Mouse (Mus musculus) limb, embryonic 14.5 days (tissue): Measurements from ENCODE around the gene Cfap221. TPM values are rescaled to one million over a fixed set of nuclear protein-coding genes. Genes with fewer than 3 reads are reported as not detected.

ENCODE experiments used
- ATAC-seq: fragments of 200-750 bp; cut with Nextera tagmentation; 2 replicates; pipeline ENCODE4 v1.8.0; 2017; ENCODE audit warnings: low read depth, moderate number of reproducible peaks, moderate TSS enrichment; ENCODE audit not compliant: low FRiP score
- DNase-seq: peaks from one replicate; pipeline ENCODE4 v3.0.0-alpha.2; 2015; ENCODE audit warnings: low spot score
- H3K27ac ChIP-seq: fragments of 300-500 bp; sonication (generic); replicated peaks from 2 replicates; pipeline ENCODE4 v1.5.1; 2014; ENCODE audit warnings: low read depth, mild to moderate bottlenecking, low read length, moderate library complexity, mixed read lengths
- H3K27me3 ChIP-seq: fragments of 300-500 bp; sonication (generic); 2 replicates; pipeline ENCODE4 v1.6.1; 2014; ENCODE audit warnings: low read length, mixed read lengths; ENCODE audit not compliant: control insufficient read depth, insufficient read depth
- H3K36me3 ChIP-seq: fragments of 300-500 bp; sonication (generic); 2 replicates; pipeline ENCODE4 v1.6.1; 2014; ENCODE audit warnings: mild to moderate bottlenecking, low read length, moderate library complexity, mixed read lengths; ENCODE audit not compliant: control insufficient read depth, insufficient read depth
- H3K4me1 ChIP-seq: fragments of 300-500 bp; sonication (generic); 2 replicates; pipeline ENCODE4 v1.6.1; 2014; ENCODE audit warnings: antibody characterized with exemption, low read length, mixed read lengths; ENCODE audit not compliant: control insufficient read depth, insufficient read depth
- H3K4me2 ChIP-seq: fragments of 300-500 bp; sonication (generic); replicated peaks from 2 replicates; pipeline ENCODE4 v1.6.1; 2014; ENCODE audit warnings: low read depth, mild to moderate bottlenecking, low read length, moderate library complexity; ENCODE audit not compliant: severe bottlenecking
- H3K4me3 ChIP-seq: fragments of 300-500 bp; sonication (generic); replicated peaks from 2 replicates; pipeline ENCODE4 v1.5.1; 2014; ENCODE audit warnings: low read length
- H3K9ac ChIP-seq: fragments of 300-500 bp; sonication (generic); 2 replicates; pipeline ENCODE4 v1.6.1; 2014; ENCODE audit warnings: mild to moderate bottlenecking, low read depth, low read length, moderate library complexity; ENCODE audit not compliant: severe bottlenecking
- H3K9me3 ChIP-seq: fragments of 300-500 bp; sonication (generic); 2 replicates; pipeline ENCODE4 v1.6.1; 2016; ENCODE audit warnings: low read length; ENCODE audit not compliant: control insufficient read depth
- POLR2A ChIP-seq: fragments of 200-500 bp; IDR thresholded peaks from 2 replicates; pipeline ENCODE4 v1.8.0; 2012; ENCODE audit warnings: inconsistent platforms, mild to moderate bottlenecking, moderate library complexity, borderline replicate concordance; ENCODE audit not compliant: insufficient read depth, insufficient read length; ENCODE audit errors: extremely low read depth
- WGBS: fragments of 180-500 bp; shearing (Covaris S2); extraction: QIAGEN DNeasy Blood & Tissue Kit; methylation state at CpG from one replicate; pipeline ENCODE4 v1.1.7; 2014; 5-methylcytosine and 5-hydroxymethylcytosine counted together
- polyA plus RNA-seq, 2 experiments: library from polyadenylated mRNA; depleted of rRNA in 1 of 2; stranded (reverse) in 1 of 2; unstranded in 1 of 2; fragments of >200 nt; fragmentation: Nextera tagmentation in 1 of 2; extraction: Ambion mirVana in 1 of 2; gene quantifications; 2 replicates each; pipeline versions ENCODE4 v1.2.1 to v1.2.3; 2012 to 2014

Cfap221 gene
- polyA plus RNA-seq, 2 experiments: 0.06 TPM; not detected in 1

DNA sequence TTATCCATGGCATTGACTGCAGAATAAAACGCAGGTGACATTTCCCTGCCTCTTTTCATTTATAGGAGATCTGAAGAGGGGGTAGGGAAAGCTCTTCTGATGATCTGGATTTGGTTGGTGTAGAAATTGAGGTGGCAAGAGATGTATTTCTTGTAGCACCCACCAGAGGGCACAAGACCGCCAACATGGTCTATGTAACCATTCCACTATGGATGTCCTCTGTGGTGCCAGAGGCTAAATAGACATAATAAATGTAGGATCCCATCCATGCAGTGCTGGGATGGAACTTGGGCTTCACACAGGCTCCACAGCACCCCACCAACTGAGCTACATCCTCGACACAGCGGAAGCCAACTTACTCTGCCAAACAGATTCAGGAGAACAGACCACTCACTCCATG lies 77.7 kb downstream of the Cfap221 start:
- no peaks in the 10 kb centered on the region for H3K9me3 ChIP-seq
- H3K4me3 ChIP-seq: no peak overlapping the region
- DNase-seq (no peak), ATAC-seq (no peak)
- no peak for TF ChIP-seq POLR2A
- no peak overlapping the region for H3K9ac ChIP-seq
- H3K4me2 ChIP-seq: no peak overlapping the region
- WGBS: 59% methylated on average over 4 of the region's 4 CpGs
- no peaks in the 10 kb centered on the region for H3K27me3 ChIP-seq
- H3K36me3 ChIP-seq: no peaks in the 10 kb centered on the region
- no peak overlapping the region for H3K27ac ChIP-seq
- H3K4me1 ChIP-seq: no peaks in the 10 kb centered on the region

DNA sequence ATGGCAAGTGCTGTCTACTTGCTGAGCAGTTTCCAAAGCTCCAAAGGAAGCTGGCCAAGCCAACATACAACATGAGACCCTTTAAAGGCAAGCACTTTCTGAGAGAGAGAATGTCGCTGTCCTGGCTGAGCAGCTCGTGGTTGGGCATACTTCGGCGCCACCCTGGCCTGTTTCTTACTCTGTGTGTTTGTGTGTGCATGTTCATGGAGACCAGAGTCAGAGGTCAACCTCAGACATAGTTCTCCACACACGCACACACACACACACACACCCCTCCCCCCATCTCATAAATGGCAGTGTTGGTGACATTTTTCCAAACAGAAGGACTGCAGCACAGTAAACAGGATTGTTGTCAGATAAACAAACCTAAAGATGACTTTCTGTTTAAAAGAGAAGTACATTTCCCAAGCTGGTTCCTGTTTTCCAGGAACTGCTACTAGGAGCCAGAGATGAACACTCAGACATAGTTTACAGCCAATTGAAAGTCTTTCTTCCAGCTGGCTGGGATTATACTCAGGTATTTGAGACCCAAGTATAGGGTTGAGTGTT lies 80.1 kb downstream of the Cfap221 start:
- Histone ChIP-seq H3K27me3 (no peaks in the 10 kb centered on the region), H3K4me2 (no peak overlapping the region), H3K27ac (no peak overlapping the region), H3K36me3 (no peaks in the 10 kb centered on the region), H3K4me1 (0 out of 2 replicates have a peak, but pooled peaks cover 5% of the 10 kb centered on the region), H3K9ac (no peak overlapping the region), H3K9me3 (no peaks in the 10 kb centered on the region), H3K4me3 (no peak overlapping the region)
- no peak for DNase-seq
- WGBS: 78% methylated on average over 5 of the region's 5 CpGs
- no peak for ATAC-seq
- no peak for TF ChIP-seq POLR2A

DNA sequence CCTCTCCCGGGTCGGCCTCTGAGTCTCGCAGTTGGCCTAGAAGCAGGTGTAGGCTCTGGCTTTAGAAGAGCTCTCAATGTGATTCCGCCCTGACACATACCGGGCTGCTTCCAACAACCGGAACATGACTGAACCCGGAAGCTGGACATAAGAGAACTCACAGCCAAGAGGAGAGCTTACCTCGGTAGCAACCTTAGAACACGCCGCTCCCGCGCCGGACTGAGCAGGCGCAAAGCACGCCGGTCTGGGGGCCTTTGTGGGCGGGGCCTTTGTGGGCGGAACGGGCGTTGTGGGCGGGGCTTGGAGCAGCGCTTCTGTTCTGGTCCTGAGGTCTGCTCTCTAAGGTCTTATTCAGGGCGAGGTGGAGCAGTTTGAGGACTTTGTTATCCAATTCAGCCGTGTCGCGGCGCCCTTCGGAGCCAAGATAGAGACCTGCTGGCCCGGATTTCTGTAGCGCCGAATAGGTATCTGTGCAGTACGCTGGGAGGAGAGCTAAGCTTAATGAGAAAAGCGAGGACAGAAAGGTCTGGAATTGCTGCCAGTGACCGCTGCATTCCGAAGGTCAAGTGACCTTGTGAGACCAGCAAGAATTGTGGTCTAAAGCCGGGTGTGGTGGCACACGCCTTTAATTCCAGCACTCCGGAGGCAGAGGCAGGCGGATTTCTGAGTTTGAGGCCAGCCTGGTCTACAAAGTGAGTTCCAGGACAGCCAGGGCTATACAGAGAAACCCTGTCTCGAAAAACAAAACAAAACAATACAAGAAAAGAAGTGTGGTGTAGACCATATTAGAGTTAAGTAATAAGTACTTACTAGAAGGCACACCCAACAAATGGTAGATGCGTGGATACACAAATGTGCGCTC lies 83.8 kb downstream of the Cfap221 start, which contains the start of gene Tmem177:
TSS of gene Tmem177 (minus strand) at position 256 of the 862 bp plus-strand sequence.
- peaks cover 10% of the 10 kb centered on the region for H3K36me3 ChIP-seq
- H3K27me3 ChIP-seq: no peaks in the 10 kb centered on the region
- ATAC-seq (peak; percentile 94), DNase-seq (peak; percentile 92)
- no peaks in the 10 kb centered on the region for H3K9me3 ChIP-seq
- TF ChIP-seq POLR2A: peak; percentile 83; the same call in 1 of the 2 replicates
- H3K4me1 ChIP-seq: 0 out of 2 replicates have a peak, but pooled peaks cover 5% of the 10 kb centered on the region
- peak within 1 kb of the TSS; percentile 45 for H3K4me3 ChIP-seq
- peak within 1 kb of the TSS; percentile 56 for H3K4me2 ChIP-seq
- 13% methylated on average over 42 of the region's 42 CpGs for WGBS
- no peak within 1 kb of the TSS for H3K27ac ChIP-seq
- peak within 1 kb of the TSS; percentile 53 for H3K9ac ChIP-seq

DNA sequence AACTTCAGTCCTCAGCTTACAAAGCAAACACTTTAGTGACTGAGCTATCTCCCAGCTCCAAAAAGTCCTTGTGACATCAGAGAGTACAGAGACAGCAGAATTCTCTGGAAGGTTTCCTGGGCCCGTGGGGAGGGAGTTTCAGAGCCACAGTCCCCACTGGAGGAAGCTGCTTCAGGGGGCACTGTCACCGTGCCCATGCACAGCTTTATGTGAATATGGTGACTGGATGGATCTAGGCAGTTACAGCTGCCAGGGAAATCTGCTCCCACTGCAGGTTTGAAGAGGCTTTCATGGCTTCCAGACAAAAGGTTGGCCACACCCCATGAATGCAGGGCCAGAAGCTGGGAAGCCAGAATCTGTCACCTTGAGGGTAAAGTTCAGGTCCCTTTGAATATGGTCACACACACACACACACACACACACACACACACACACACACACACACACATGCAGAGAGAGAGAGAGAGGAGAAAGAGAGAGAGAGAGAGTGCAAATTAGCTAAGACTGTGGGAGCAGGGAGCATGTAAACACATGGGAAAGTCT lies 89.8 kb downstream of the Cfap221 start:
- H3K9ac ChIP-seq: no peak overlapping the region
- H3K4me2 ChIP-seq: no peak overlapping the region
- ATAC-seq (no peak), DNase-seq (no peak)
- H3K4me3 ChIP-seq: no peak overlapping the region
- WGBS: 71% methylated on average over 2 of the region's 2 CpGs
- no peak for TF ChIP-seq POLR2A
- peaks cover 13% of the 10 kb centered on the region for H3K4me1 ChIP-seq
- H3K27me3 ChIP-seq: no peaks in the 10 kb centered on the region
- H3K27ac ChIP-seq: no peak overlapping the region
- H3K9me3 ChIP-seq: no peaks in the 10 kb centered on the region
- peaks cover 10% of the 10 kb centered on the region for H3K36me3 ChIP-seq

DNA sequence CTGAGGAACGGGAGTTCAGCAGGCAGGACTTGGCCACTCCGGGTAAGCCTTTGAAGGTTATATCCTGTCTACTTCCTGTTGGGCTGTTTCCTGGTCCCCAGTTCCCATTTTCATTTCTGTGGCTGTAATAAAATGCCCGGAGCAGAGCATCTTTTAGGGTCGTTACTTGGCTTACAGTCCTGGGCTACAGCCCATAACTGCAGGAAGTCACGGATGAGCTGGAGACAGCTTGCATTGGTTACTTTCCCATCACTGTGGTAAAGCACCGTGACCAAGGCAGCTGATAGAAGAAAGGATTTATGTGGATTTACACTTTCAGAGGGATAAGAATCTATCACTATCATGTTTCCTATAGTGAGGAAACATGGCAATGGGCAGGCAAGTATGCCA lies 93.8 kb downstream of the Cfap221 start:
- Histone ChIP-seq H3K27me3 (no peaks in the 10 kb centered on the region), H3K9me3 (no peaks in the 10 kb centered on the region), H3K4me2 (no peak overlapping the region), H3K36me3 (no peaks in the 10 kb centered on the region), H3K27ac (no peak overlapping the region), H3K9ac (no peak overlapping the region), H3K4me3 (no peak overlapping the region), H3K4me1 (peaks cover 11% of the 10 kb centered on the region)
- 15% methylated on average over 6 of the region's 6 CpGs for WGBS
- no peak for TF ChIP-seq POLR2A
- ATAC-seq (peak; percentile 21; the same call in 1 of the 2 replicates), DNase-seq (peak; percentile 29)
